Mouse (Mus musculus) heart, postnatal 0 days (tissue): ENCODE results near the gene Dlg3. TPM values are rescaled to one million over a fixed set of nuclear protein-coding genes. Genes with fewer than 3 reads are reported as not detected.

Experiments
- ATAC-seq: fragments of 200-750 bp; cut with Nextera tagmentation; 2 replicates; pipeline ENCODE4 v1.8.0; 2017; ENCODE audit warnings: low read depth, moderate number of reproducible peaks, moderate library complexity; ENCODE audit not compliant: insufficient read depth
- DNase-seq: peaks from one replicate; pipeline ENCODE4 v3.0.0-alpha.2; 2016; ENCODE audit warnings: low spot score
- H3K27ac ChIP-seq: fragments of 300-500 bp; sonication (generic); 2 replicates; pipeline ENCODE4 v1.5.1; 2014; ENCODE audit warnings: low read depth, mild to moderate bottlenecking
- H3K27me3 ChIP-seq: fragments of 300-500 bp; sonication (generic); 2 replicates; pipeline ENCODE4 v1.6.1; 2014; ENCODE audit warnings: low read length, mixed read lengths; ENCODE audit not compliant: control insufficient read depth, insufficient read depth
- H3K36me3 ChIP-seq: fragments of 300-500 bp; sonication (generic); replicated peaks from 2 replicates; pipeline ENCODE4 v1.6.1; 2014; ENCODE audit warnings: low read length, mixed read lengths; ENCODE audit not compliant: control insufficient read depth, insufficient read depth
- H3K4me1 ChIP-seq: fragments of 300-500 bp; sonication (generic); 2 replicates; pipeline ENCODE4 v1.6.1; 2014; ENCODE audit warnings: antibody characterized with exemption; ENCODE audit not compliant: control insufficient read depth, insufficient read depth
- H3K4me2 ChIP-seq: fragments of 300-500 bp; sonication (generic); 2 replicates; pipeline ENCODE4 v1.6.1; 2014; ENCODE audit warnings: low read depth, mild to moderate bottlenecking, low read length, moderate library complexity
- H3K4me3 ChIP-seq: fragments of 300-500 bp; sonication (generic); 2 replicates; pipeline ENCODE4 v1.5.1; 2014; ENCODE audit warnings: low read depth, low read length
- H3K9ac ChIP-seq: fragments of 300-500 bp; sonication (generic); replicated peaks from 2 replicates; pipeline ENCODE4 v1.6.1; 2014; ENCODE audit warnings: low read depth, low read length, mixed read lengths
- H3K9me3 ChIP-seq: fragments of 300-500 bp; sonication (generic); replicated peaks from 2 replicates; pipeline ENCODE4 v1.6.1; 2016; ENCODE audit warnings: low read length; ENCODE audit not compliant: control insufficient read depth
- CTCF ChIP-seq: IDR thresholded peaks from 2 replicates; pipeline ENCODE4 v1.5.1; 2016; ENCODE audit warnings: antibody characterized with exemption, control low read depth, low read depth
- EP300 ChIP-seq: IDR thresholded peaks from 2 replicates; pipeline ENCODE4 v1.6.1; 2016; ENCODE audit warnings: antibody characterized with exemption, low read depth
- WGBS: fragments of 180-500 bp; shearing (Covaris S2); extraction: QIAGEN DNeasy Blood & Tissue Kit; methylation state at CpG from one replicate; pipeline ENCODE4 v1.1.7; 2014; 5-methylcytosine and 5-hydroxymethylcytosine counted together
- polyA plus RNA-seq: library from polyadenylated mRNA; unstranded; fragments of >200 nt; fragmentation: Nextera tagmentation; extraction: Ambion mirVana; gene quantifications from 2 replicates; pipeline ENCODE4 v1.2.1, GENCODE M21; 2015
- total RNA-seq: library from RNA; depleted of rRNA; stranded (reverse); fragments of >200 nt; gene quantifications from 2 replicates; pipeline ENCODE4 v1.2.3, GENCODE M21; 2014; ENCODE audit warnings: low replicate concordance

Gene Dlg3
- total and polyA plus RNA-seq, 2 experiments from 2014 or later = 0.52 to 14.6 TPM

DNA sequence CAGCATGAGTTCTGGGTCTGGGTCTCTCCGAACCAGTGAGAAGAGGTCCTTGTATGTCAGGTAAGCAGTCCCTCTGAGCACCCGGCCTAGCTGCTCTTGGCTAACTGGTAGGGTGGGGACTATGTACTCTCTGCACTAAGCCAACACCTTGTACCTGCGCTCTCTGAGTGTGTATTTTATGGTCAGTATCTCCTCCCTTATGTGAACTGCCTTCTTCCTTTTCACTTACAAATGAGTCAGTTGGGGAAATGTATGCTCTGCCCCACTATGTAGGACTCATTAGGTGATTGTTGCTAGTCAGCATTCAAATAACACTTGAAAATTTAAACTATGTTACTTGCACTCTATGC, 29.2 kb downstream of the Dlg3 start:
- WGBS = 89% methylated on average over 3 of the region's 3 CpGs
- H3K27ac ChIP-seq = no peak overlapping the region
- no peak overlapping the region for H3K4me3 ChIP-seq

DNA sequence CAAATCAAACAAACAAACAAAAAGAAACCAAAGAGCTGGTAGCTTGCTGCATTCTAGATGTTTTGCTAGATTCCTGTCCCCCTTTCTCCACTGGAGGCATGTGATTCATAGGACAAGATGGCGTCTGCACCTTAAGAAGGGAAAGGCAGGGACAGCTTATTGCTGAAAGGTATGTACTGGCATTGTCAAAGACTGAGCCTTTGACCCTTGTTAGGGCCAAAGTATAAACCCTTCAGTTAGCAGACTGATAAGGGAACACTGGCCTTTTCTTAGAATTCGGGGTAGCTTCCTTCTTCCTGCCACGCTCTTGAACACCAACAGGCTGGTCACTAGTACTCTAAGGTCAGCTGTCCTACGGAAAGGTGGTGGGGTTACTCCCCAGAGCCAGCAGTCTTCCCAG, 29.8 kb downstream of the Dlg3 start:
- Histone ChIP-seq H3K9me3 (no peaks in the 10 kb centered on the region), H3K36me3 (no peaks in the 10 kb centered on the region), H3K4me2 (no peak overlapping the region), H3K9ac (no peak overlapping the region), H3K27ac (no peak overlapping the region), H3K4me3 (no peak overlapping the region), H3K4me1 (0 out of 2 replicates have a peak, but pooled peaks cover 4% of the 10 kb centered on the region), H3K27me3 (no peaks in the 10 kb centered on the region)
- 73% methylated on average over 4 of the region's 4 CpGs for WGBS
- no peak for DNase-seq
- no peak for ATAC-seq
- no peak for TF ChIP-seq CTCF
- no peak for TF ChIP-seq EP300

More for the DNA sequence above, 29.2 kb downstream of the Dlg3 start:
- H3K27me3 ChIP-seq = no peaks in the 10 kb centered on the region
- H3K9ac ChIP-seq = no peak overlapping the region
- H3K4me1 ChIP-seq = 0 out of 2 replicates have a peak, but pooled peaks cover 4% of the 10 kb centered on the region
- no peaks in the 10 kb centered on the region for H3K9me3 ChIP-seq
- ATAC-seq (no peak), DNase-seq (no peak)
- H3K4me2 ChIP-seq = no peak overlapping the region
- TF ChIP-seq CTCF (no peak), EP300 (no peak)
- H3K36me3 ChIP-seq = no peaks in the 10 kb centered on the region

DNA sequence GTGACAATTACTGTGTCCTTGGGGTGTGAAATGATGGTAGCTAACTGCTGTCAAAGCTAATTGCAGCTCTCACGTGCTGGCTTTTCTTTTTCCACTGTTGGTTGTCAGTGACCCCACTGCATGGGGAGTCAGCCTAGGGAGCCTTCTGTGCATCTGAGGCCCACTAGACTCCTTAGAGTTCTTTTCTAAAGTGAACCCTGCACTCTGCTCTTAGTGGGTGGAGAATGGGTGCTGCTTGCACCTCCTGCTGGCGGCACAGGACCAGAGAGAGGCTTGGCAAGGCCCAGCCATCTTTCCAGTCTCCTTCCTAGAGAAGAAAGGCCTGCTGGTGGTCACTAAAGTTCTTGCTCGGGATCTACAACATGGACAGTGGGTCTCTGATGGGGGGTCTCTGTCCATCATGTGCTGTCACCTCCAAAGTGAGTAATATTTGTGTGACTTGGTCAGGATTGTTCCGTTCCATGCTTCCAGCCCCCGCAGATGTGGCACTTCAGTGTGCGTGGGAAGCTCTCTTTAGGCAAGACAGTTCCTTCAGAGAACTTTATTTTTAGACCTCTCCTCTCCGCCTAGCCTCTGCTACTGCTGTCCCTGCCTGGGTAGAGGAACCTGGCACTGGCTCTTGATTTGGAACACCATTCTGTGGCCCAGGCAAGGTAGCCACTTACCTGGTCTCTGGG, 30.5 kb downstream of the Dlg3 start:
- no peak overlapping the region for H3K4me2 ChIP-seq
- no peaks in the 10 kb centered on the region for H3K36me3 ChIP-seq
- ATAC-seq (no peak), DNase-seq (no peak)
- H3K27ac ChIP-seq = no peak overlapping the region
- H3K4me1 ChIP-seq = 0 out of 2 replicates have a peak, but pooled peaks cover 4% of the 10 kb centered on the region
- no peak overlapping the region for H3K4me3 ChIP-seq
- no peak overlapping the region for H3K9ac ChIP-seq
- TF ChIP-seq EP300 (no peak), CTCF (no peak)
- 51% methylated on average over 7 of the region's 7 CpGs for WGBS
- no peaks in the 10 kb centered on the region for H3K27me3 ChIP-seq
- no peaks in the 10 kb centered on the region for H3K9me3 ChIP-seq

DNA sequence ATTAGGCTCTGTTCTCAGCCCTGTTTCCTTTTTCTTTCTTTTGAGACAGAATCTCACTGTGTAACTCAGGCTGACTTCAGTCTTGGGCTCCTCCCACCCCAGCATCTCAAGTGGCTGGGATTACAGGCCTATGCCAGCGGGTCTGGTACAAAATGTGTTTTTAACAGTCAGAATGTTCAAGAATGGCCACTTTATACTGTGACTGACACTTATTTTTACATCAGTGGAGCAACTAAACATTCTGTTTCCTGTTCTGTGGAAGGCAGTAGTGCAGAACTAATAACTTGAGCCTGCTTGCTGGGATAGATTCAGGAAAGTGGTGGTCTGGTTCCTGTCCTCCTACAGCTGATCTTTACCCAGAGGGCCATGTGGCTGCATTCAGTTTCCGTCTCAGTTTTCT, 33.1 kb downstream of the Dlg3 start:
- H3K27ac ChIP-seq = no peak overlapping the region
- no peak overlapping the region for H3K9ac ChIP-seq
- H3K4me2 ChIP-seq = no peak overlapping the region
- 0 out of 2 replicates have a peak, but pooled peaks cover 4% of the 10 kb centered on the region for H3K4me1 ChIP-seq
- no peaks in the 10 kb centered on the region for H3K27me3 ChIP-seq
- no peak for ATAC-seq
- TF ChIP-seq CTCF = no peak
- no peak for TF ChIP-seq EP300
- WGBS = 32% methylated on average over 2 of the region's 2 CpGs
- no peaks in the 10 kb centered on the region for H3K9me3 ChIP-seq
- H3K36me3 ChIP-seq = no peaks in the 10 kb centered on the region
- no peak overlapping the region for H3K4me3 ChIP-seq
- no peak for DNase-seq

DNA sequence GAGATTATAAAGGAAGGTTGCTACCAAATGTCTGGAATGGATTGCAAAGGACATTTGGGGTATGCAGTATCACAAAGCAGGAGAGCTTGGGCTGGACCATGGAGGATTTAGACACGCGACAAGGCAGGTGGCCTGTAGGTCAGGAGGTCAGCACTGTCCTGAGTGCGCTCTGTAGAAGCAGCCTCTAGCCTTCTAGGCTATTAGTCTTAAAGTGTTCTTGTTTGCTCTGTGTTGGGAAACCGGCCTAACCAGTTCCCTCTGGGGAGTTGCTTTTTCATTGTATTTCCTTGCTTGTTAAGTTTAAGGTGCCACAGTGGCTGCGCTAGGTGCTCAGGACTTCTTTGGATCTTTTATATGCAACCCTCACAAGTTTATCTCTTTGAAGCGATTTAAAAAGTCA, 34.5 kb downstream of the Dlg3 start:
- Histone ChIP-seq H3K36me3 (no peaks in the 10 kb centered on the region), H3K9me3 (no peaks in the 10 kb centered on the region), H3K4me3 (no peak overlapping the region), H3K4me2 (no peak overlapping the region), H3K27me3 (no peaks in the 10 kb centered on the region), H3K9ac (no peak overlapping the region), H3K4me1 (0 out of 2 replicates have a peak, but pooled peaks cover 4% of the 10 kb centered on the region), H3K27ac (no peak overlapping the region)
- TF ChIP-seq CTCF = no peak
- no peak for TF ChIP-seq EP300
- no peak for ATAC-seq
- 76% methylated on average over 6 of the region's 6 CpGs for WGBS
- no peak for DNase-seq

DNA sequence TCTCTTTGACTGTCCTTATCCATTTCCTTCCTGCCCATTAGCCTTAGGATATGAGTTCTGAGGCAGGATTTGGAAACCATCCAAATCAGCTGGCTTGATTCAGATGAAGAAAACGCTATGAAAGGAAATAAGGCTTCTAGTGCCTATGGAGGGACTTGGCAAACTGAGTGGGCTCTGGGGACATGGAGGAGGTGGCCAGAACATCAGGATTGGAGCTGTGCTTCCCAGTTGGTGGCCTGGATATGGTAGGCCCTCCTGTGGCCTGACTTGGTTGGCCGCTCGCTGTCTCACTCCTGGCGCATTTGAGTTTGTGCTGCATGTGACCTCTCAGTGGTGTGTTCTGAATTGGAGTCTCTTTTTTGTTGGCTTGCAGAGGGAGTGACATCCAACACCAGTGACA, 43.6 kb downstream of the Dlg3 start:
- no peak; the same call in 1 of the 2 replicates for ATAC-seq
- H3K36me3 ChIP-seq = peaks cover 9% of the 10 kb centered on the region; the same call in 1 of the 2 replicates

More for the DNA sequence above, 43.6 kb downstream of the Dlg3 start:
- Histone ChIP-seq H3K4me2 (no peak overlapping the region), H3K9ac (no peak overlapping the region), H3K4me1 (peaks cover 5% of the 10 kb centered on the region; the same call in 1 of the 2 replicates), H3K27ac (no peak overlapping the region), H3K4me3 (no peak overlapping the region), H3K27me3 (no peaks in the 10 kb centered on the region), H3K9me3 (no peaks in the 10 kb centered on the region)
- WGBS = 67% methylated on average over 4 of the region's 4 CpGs
- peak; percentile 24 for DNase-seq
- TF ChIP-seq EP300 (no peak), CTCF (no peak)
